Mouse (Mus musculus): ENCODE measurements around the gene Tmem121b. TPM values are rescaled to one million over a fixed set of nuclear protein-coding genes. Genes with fewer than 3 reads are reported as not detected.

The Tmem121b gene
- polyA plus RNA-seq, 1 experiment from 2014 or later, result 0.17 TPM

DNA sequence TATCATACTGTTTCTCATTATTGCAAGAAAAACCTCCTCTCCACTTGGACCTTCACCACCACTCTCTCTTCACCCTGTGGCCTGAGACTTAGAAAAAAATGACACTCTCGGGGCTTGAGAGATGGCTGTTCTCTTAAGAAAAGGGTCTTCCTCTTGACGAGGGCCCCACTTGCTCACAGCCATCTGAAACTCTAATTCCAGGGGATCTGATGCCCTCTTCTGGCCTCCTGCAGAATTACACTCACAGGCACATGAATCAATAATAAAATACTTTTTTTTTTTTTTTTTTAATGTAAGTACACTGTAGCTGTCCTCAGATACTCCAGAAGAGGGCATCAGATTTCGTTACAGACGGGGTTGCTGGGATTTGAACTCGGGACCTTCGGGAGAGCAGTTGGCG, 36.5 kb downstream of the Tmem121b start:
- H3K4me3 ChIP-seq (ENCODE audit: low read depth, low read length), result no peak overlapping the region
- no peak overlapping the region for H3K9ac ChIP-seq (replicated peaks; ENCODE audit: low read depth, low read length)
- H3K9me3 ChIP-seq (ENCODE audit: control insufficient read depth, low read depth, low read length), result no peaks in the 10 kb centered on the region
- no peak overlapping the region for H3K27ac ChIP-seq (ENCODE audit: low read length)
- no peaks in the 10 kb centered on the region for H3K36me3 ChIP-seq (ENCODE audit: control insufficient read depth, insufficient read depth, low read length)
- no peaks in the 10 kb centered on the region for H3K27me3 ChIP-seq (ENCODE audit: control insufficient read depth, insufficient read depth, low read length)
- H3K4me1 ChIP-seq (ENCODE audit: control insufficient read depth, insufficient read depth, low read length), result no peaks in the 10 kb centered on the region
- no peak overlapping the region for H3K4me2 ChIP-seq (replicated peaks; ENCODE audit: low read depth, low read length)
- ATAC-seq (ENCODE audit: insufficient number of reproducible peaks, insufficient read depth, low FRiP score, low read depth), result no peak
- 68% methylated on average over 7 of the region's 7 CpGs for WGBS

DNA sequence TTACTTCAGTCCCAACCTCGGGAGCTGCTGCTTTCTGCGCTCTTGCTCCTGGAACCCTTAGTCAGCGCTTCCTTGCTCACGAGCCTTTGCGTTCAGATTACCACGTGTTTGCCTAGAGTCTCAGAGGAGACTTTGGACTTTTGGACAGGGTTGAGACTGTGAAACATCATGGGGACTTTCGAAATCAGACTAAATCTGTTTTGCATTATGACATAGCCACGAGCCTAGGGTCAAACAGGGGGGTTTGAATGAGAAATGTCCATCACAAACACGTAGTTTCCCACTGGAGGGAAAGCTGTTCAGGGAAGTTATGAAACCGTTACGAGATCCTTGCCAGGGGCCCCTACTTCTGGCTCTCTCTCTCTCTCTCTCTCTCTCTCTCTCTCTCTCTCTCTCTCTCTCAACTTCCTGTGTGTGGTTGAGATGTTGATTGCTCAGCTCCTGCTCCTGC, 39.0 kb downstream of the Tmem121b start:
- Histone ChIP-seq H3K9me3 (ENCODE audit: control insufficient read depth, low read depth, low read length) (no peaks in the 10 kb centered on the region), H3K36me3 (ENCODE audit: control insufficient read depth, insufficient read depth, low read length) (no peaks in the 10 kb centered on the region), H3K4me3 (ENCODE audit: low read depth, low read length) (no peak overlapping the region), H3K27ac (ENCODE audit: low read length) (no peak overlapping the region), H3K4me1 (ENCODE audit: control insufficient read depth, insufficient read depth, low read length) (no peaks in the 10 kb centered on the region), H3K27me3 (ENCODE audit: control insufficient read depth, insufficient read depth, low read length) (no peaks in the 10 kb centered on the region), H3K4me2 (replicated peaks; ENCODE audit: low read depth, low read length) (no peak overlapping the region), H3K9ac (replicated peaks; ENCODE audit: low read depth, low read length) (no peak overlapping the region)
- WGBS, result 53% methylated on average over 11 of the region's 11 CpGs
- ATAC-seq (ENCODE audit: insufficient number of reproducible peaks, insufficient read depth, low FRiP score, low read depth), result no peak

DNA sequence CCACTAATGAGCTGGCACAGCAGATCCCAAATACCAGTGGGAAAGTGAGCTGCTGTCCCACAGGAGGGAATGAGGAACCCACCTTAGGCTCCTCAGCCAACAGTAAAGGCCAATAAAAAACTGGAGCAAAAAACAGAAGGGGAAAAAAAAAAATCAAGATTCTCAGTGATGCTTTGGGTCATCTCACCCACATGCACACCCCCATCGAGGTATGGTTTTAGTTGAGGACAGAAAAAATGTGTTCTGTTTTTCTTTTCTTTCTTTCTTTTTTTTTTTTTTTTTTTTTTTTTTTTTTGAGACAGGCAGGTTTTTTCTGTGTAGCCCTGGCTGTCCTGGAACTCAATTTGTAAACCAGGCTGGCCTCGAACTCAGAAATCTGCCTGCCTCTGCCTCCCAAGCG, 40.1 kb downstream of the Tmem121b start:
- 91% methylated on average over 3 of the region's 3 CpGs for WGBS

DNA sequence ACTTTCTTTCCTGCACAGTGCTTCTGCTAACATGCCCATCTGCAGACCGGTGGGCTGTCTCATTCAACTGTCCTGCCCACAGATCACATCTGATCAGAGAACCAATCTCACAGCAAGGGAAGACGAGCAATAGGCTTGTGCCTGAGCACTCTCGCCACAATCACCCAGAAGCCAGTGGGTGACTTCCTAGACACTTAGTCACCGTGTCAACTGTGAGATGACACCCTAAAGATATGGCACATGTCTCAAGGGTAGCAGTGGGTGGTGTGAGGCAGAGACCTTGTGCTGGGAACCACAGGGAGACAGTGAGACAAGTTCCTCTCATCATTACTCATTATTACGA, 40.5 kb downstream of the Tmem121b start:
- Histone ChIP-seq H3K4me3 (ENCODE audit: low read depth, low read length) (no peak overlapping the region), H3K27ac (ENCODE audit: low read length) (no peak overlapping the region), H3K4me1 (ENCODE audit: control insufficient read depth, insufficient read depth, low read length) (no peaks in the 10 kb centered on the region), H3K27me3 (ENCODE audit: control insufficient read depth, insufficient read depth, low read length) (no peaks in the 10 kb centered on the region), H3K9ac (replicated peaks; ENCODE audit: low read depth, low read length) (no peak overlapping the region), H3K9me3 (ENCODE audit: control insufficient read depth, low read depth, low read length) (no peaks in the 10 kb centered on the region), H3K4me2 (replicated peaks; ENCODE audit: low read depth, low read length) (no peak overlapping the region), H3K36me3 (ENCODE audit: control insufficient read depth, insufficient read depth, low read length) (no peaks in the 10 kb centered on the region)
- whole genome bisulfite sequencing, result 79% methylated on average over 5 of the region's 5 CpGs
- ATAC-seq (ENCODE audit: insufficient number of reproducible peaks, insufficient read depth, low FRiP score, low read depth), result no peak

More for the DNA sequence above, 40.1 kb downstream of the Tmem121b start:
- no peaks in the 10 kb centered on the region for H3K27me3 ChIP-seq (ENCODE audit: control insufficient read depth, insufficient read depth, low read length)
- H3K4me2 ChIP-seq (replicated peaks; ENCODE audit: low read depth, low read length), result no peak overlapping the region
- no peaks in the 10 kb centered on the region for H3K36me3 ChIP-seq (ENCODE audit: control insufficient read depth, insufficient read depth, low read length)
- no peak overlapping the region for H3K27ac ChIP-seq (ENCODE audit: low read length)
- H3K9ac ChIP-seq (replicated peaks; ENCODE audit: low read depth, low read length), result no peak overlapping the region
- ATAC-seq (ENCODE audit: insufficient number of reproducible peaks, insufficient read depth, low FRiP score, low read depth), result no peak
- H3K4me1 ChIP-seq (ENCODE audit: control insufficient read depth, insufficient read depth, low read length), result no peaks in the 10 kb centered on the region
- no peak overlapping the region for H3K4me3 ChIP-seq (ENCODE audit: low read depth, low read length)
- H3K9me3 ChIP-seq (ENCODE audit: control insufficient read depth, low read depth, low read length), result no peaks in the 10 kb centered on the region

DNA sequence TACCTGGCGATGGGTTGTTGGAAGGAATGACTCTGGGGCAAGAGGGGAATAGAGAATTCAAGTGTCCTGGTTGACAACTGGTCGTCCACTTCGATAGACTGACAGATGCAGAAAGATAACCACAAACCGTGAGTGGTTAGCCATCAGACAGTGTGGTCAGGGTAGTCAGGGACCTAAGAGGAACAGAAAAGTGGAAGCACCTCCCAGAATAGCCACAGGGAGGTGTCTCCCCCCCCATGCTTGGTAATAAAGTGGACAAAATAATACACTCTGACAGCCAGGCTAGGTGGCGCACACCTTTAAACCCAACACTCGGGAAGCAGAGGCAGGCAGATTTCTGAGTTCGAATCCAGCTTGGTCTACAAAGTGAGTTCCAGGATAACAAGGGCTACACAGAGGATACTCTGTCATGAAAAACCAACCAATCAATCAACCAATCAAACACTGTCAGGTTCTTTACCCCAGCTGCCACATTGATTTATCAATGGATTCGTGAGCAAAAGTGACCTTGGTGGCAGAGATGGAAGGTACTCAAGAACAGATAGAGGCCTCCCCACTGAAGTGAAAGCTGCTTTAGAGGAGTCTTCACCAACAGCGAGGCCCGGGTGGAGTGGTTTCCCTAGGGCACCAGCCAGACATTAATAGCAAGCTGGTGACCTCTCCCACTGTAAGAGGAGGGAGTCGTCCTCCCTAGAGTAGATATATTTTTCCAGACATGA, 41.1 kb downstream of the Tmem121b start:
- 83% methylated on average over 11 of the region's 11 CpGs for WGBS

DNA sequence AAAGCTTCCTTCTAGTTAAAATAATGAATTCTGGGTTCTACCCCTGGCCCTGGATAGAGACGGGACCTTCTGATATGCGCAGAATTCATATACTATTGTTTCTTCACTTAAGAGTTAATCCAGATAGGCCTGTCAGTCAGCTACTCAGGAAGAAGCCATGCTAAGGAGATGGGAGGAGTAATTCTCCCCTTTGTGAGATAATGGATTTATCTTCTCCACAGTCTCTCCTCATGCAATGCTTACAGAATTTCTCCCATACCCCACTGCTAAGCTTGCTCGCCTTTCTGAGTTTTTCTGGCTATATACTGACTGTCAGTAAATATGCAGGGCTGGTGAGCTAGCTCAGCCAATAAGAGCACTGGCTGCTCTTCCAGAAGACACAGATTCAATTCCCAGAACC, 43.4 kb downstream of the Tmem121b start:
- no peaks in the 10 kb centered on the region for H3K27me3 ChIP-seq (ENCODE audit: control insufficient read depth, insufficient read depth, low read length)
- H3K4me1 ChIP-seq (ENCODE audit: control insufficient read depth, insufficient read depth, low read length), result no peaks in the 10 kb centered on the region
- no peaks in the 10 kb centered on the region for H3K9me3 ChIP-seq (ENCODE audit: control insufficient read depth, low read depth, low read length)
- H3K9ac ChIP-seq (replicated peaks; ENCODE audit: low read depth, low read length), result no peak overlapping the region
- H3K36me3 ChIP-seq (ENCODE audit: control insufficient read depth, insufficient read depth, low read length), result no peaks in the 10 kb centered on the region
- H3K27ac ChIP-seq (ENCODE audit: low read length), result no peak overlapping the region
- no peak overlapping the region for H3K4me2 ChIP-seq (replicated peaks; ENCODE audit: low read depth, low read length)
- no peak for ATAC-seq (ENCODE audit: insufficient number of reproducible peaks, insufficient read depth, low FRiP score, low read depth)
- 81% methylated on average over 3 of the region's 3 CpGs for WGBS
- H3K4me3 ChIP-seq (ENCODE audit: low read depth, low read length), result no peak overlapping the region

More for the DNA sequence above, 41.1 kb downstream of the Tmem121b start:
- ATAC-seq (ENCODE audit: insufficient number of reproducible peaks, insufficient read depth, low FRiP score, low read depth), result no peak
- Histone ChIP-seq H3K4me3 (ENCODE audit: low read depth, low read length) (no peak overlapping the region), H3K9me3 (ENCODE audit: control insufficient read depth, low read depth, low read length) (no peaks in the 10 kb centered on the region), H3K27me3 (ENCODE audit: control insufficient read depth, insufficient read depth, low read length) (no peaks in the 10 kb centered on the region), H3K4me2 (replicated peaks; ENCODE audit: low read depth, low read length) (no peak overlapping the region), H3K9ac (replicated peaks; ENCODE audit: low read depth, low read length) (no peak overlapping the region), H3K36me3 (ENCODE audit: control insufficient read depth, insufficient read depth, low read length) (no peaks in the 10 kb centered on the region), H3K4me1 (ENCODE audit: control insufficient read depth, insufficient read depth, low read length) (no peaks in the 10 kb centered on the region), H3K27ac (ENCODE audit: low read length) (no peak overlapping the region)

DNA sequence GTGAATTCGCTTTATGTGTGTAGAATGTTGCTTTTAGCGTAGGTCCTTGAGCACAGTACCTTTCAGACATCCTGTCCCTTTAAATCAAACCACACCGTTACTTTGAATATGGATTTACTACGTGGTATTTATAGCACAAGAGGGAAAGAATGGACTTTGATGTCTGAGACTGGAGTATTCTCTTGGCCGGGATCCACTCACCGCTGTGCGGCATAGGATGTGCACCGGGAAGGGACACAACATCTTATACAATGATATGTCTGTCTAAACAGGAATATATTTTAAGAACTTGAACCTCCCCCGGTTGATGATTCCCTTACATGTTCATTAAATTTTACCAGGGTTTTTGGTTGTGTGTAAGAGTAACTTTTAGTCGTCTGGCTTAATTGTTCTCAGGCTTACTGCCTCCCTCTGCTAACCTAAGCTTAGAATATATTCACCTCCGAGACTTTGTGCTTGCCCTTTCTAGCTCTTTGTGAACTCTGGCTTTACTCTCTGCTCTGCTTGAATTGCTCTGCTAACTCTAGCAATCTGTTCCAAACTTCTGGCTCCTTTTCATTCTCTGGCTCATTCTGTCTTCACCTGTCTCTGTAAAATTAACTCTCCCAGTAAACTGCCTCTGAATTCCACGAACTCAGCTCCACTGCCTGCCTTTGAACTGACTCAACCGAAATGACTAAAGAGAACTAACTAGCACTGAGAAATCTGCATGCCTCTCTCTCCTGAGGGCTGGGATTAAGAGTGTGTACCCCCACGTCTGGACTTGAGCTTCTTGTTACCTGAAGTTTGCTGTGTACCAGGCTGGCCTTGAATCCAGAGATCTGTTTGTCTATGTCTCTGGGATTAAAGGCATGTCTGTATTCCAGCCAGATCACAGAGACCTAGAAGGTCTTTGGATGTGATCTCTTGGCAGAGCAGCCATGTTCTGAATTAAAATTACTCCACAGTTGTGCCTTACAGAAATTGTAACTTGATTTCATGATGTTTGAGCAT, 49.9 kb downstream of the Tmem121b start:
- peaks cover 18% of the 10 kb centered on the region for H3K36me3 ChIP-seq (ENCODE audit: control insufficient read depth, insufficient read depth, low read length)
- no peak overlapping the region for H3K9ac ChIP-seq (replicated peaks; ENCODE audit: low read depth, low read length)
- H3K27me3 ChIP-seq (ENCODE audit: control insufficient read depth, insufficient read depth, low read length), result no peaks in the 10 kb centered on the region
- H3K9me3 ChIP-seq (ENCODE audit: control insufficient read depth, low read depth, low read length), result no peaks in the 10 kb centered on the region
- WGBS, result 86% methylated on average over 14 of the region's 14 CpGs
- H3K4me1 ChIP-seq (ENCODE audit: control insufficient read depth, insufficient read depth, low read length), result no peaks in the 10 kb centered on the region
- ATAC-seq (ENCODE audit: insufficient number of reproducible peaks, insufficient read depth, low FRiP score, low read depth), result no peak
- no peak overlapping the region for H3K27ac ChIP-seq (ENCODE audit: low read length)
- no peak overlapping the region for H3K4me2 ChIP-seq (replicated peaks; ENCODE audit: low read depth, low read length)
- no peak overlapping the region for H3K4me3 ChIP-seq (ENCODE audit: low read depth, low read length)

DNA sequence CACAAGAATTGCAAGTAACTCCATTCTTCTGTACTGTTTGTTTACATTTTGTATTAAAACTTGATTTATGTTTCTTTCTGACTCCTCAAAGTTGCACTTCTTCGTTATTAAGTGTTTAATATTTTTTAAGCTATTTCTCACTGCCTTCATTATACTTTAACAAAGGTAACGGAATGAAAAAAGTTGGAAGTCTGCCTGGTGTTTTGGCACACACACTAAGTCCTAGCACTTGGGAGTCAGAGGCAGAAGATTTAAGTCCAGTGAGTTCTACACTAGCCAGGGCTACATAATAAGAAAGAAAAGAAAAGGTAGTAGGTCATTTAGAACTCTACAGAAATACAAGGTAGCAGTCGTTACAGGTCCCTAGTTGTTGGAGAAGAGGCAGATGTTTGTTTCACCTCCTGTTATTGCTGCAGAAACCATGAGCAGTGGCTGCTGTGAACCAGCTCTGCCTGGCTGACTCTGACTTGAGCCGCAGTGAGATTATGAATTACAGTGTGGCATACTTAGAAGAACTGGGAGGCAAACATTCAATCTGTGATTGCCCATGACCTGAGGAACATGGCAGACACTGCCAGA, 51.3 kb downstream of the Tmem121b start:
- H3K9ac ChIP-seq (replicated peaks; ENCODE audit: low read depth, low read length), result no peak overlapping the region
- H3K27ac ChIP-seq (ENCODE audit: low read length), result no peak overlapping the region
- H3K27me3 ChIP-seq (ENCODE audit: control insufficient read depth, insufficient read depth, low read length), result no peaks in the 10 kb centered on the region
- H3K4me2 ChIP-seq (replicated peaks; ENCODE audit: low read depth, low read length), result no peak overlapping the region
- H3K4me1 ChIP-seq (ENCODE audit: control insufficient read depth, insufficient read depth, low read length), result no peaks in the 10 kb centered on the region
- ATAC-seq (ENCODE audit: insufficient number of reproducible peaks, insufficient read depth, low FRiP score, low read depth), result no peak
- peaks cover 28% of the 10 kb centered on the region for H3K36me3 ChIP-seq (ENCODE audit: control insufficient read depth, insufficient read depth, low read length)
- H3K9me3 ChIP-seq (ENCODE audit: control insufficient read depth, low read depth, low read length), result no peaks in the 10 kb centered on the region
- WGBS, result 79% methylated on average over 4 of the region's 4 CpGs
- H3K4me3 ChIP-seq (ENCODE audit: low read depth, low read length), result no peak overlapping the region
